Mouse (Mus musculus): ENCODE measurements around the gene Slc15a5.
A peak's percentile ranks its signal among the peaks of the same experiment; 100 is the strongest.

The Slc15a5 gene

GRCm38 (mm10) chr6:138055572-138055971 is 24.1 kb downstream of the Slc15a5 start:
- DNase-seq (ENCODE audit: low spot score in 2 of 2), result no peak

DNA sequence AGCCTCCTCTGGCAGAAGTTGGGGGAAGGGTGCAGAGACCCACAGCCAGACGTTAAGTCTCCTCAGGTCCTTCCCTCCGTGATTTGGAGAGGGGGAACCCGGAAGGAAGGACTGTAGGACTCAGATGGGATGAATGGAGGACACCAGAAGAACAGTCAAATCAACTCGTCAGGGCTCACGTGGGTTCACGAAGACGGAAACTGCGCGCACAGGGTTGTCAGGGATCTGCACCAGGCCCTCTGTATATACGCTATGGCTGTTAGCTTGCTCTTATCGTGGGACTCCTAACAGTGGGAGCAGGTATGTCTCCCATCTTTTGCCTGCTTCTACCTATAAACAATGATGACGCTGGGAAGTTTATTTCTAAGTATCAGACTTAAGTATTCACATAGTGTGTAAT is 24.8 kb downstream of the Slc15a5 start:
- no peak for DNase-seq (ENCODE audit: low spot score in 2 of 2)

DNA sequence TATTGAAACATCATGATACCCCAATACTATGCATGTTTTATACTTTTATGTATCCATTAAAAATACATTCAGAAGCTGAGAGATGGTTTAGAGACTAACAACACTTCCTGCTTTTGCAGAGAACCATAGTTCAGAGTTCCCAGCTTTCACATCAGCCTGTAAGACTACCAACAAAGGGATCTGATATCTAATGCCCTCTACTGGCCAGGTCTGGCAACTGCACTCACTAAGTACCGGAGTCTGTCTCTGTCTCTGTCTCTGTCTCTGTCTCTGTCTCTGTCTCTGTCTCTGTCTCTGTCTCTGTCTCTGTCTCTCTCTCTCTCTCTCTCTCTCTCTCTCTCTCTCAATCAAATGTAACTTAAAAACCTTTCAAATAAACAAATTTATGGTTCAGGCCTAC is 25.6 kb downstream of the Slc15a5 start:
- no peak for DNase-seq (ENCODE audit: low spot score in 2 of 2)

GRCm38 (mm10) chr6:138053686-138054085 is 26.0 kb downstream of the Slc15a5 start:
- no peak for DNase-seq (ENCODE audit: low spot score in 2 of 2)

DNA sequence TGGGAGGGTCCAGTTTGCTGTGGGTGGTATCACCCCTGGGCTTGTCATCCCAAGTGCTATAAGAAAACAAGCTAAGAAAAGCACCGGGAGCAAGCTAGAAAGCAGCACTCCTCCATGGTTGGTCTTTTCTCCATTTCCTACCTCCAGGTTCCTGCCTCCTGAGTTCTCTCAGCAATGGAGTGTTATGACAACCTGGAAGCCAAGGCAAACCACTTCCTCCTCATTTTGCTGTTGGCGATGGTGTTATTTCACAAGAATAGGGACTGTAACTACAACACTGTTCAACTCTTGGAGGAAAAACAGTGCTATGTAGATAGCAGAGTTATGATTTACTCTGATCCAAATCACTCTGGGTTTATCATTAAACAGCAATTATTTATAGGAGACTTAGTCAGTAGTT is 34.4 kb downstream of the Slc15a5 start:
- DNase-seq (ENCODE audit: low spot score in 2 of 2), result no peak

GRCm38 (mm10) chr6:138042891-138043290 is 36.8 kb downstream of the Slc15a5 start:
- no peak for DNase-seq (ENCODE audit: low spot score in 2 of 2)

GRCm38 (mm10) chr6:138041865-138042264 is 37.9 kb downstream of the Slc15a5 start:
- no peak for DNase-seq (ENCODE audit: low spot score in 2 of 2)

- DNase-seq (ENCODE audit: low spot score in 2 of 2), result no peak
Observed at GRCm38 (mm10) chr6:138037587-138037986, 42.1 kb downstream of the Slc15a5 start.

DNA sequence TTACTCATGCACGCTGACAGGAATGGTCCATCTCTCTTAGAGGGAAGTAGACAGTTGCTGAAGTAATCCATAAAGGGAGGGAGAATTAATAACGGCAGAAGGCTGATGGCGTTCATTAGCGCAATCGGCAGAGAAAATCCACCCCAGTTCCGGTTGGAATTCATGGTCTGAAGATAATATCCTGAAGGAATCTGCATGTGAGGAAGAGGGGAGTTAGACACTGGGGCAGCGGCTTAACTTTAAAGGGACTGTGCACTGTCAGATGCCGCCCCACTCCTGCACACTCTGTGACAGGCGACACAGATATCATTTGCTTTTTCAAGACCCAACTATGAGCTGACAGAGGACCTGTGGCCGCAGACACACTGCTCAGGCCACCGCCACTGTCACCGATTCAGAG is 42.8 kb downstream of the Slc15a5 start:
- DNase-seq (ENCODE audit: low spot score in 2 of 2), result peak in 1 of 2 experiments; percentile 51

DNA sequence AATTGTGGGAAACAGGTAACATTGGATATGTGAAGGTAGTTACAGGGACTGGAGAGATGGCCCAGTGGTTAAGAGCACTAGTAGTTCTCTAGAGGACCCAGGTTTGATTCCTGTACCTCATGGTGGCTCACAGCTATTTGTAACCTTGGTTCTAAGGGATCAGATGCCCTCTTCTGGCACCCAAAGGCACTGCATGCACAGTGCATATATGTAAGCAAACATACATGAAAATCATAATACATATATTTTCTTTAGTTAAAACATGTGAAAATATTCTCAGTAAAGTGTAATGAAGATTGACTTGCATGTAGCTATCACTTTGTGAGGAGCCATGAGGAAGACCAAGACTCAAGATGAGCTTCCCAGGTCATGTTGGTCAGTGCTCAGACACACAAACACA is 62.8 kb downstream of the Slc15a5 start:
- no peak for DNase-seq (ENCODE audit: low spot score in 2 of 2)

DNA sequence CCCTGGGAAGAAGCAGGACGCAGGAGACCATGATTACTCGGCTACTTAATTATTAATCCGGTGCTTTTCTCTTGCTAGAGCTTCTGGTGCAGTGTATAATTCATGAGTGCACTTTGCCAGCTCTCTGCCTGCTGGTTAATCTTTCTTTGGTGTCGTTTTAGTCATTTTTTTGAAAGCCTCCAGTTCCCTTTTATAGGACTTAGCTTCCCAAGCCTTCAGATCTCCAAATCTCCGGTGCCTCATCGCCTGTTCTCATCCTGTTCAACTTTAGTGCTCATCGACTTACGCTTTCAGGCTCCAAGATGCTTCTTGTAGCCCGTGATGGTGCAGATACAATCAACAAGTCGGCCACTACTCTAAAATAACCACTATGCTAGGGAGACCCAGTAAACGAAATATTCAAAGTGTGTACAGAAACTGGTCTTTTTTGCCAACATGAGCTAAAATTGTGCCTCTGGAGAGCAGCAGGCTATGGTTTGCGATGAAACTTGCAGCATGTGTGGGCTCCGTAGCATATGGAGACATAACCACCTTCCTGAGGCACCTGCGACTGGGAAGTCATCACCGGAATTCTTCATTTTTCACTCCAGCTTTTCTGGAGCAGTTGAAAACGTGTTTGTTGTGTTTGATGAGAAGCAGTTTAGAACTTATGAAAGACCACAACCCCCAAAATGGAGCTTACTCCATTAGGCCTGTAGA is 64.6 kb downstream of the Slc15a5 start:
- DNase-seq (ENCODE audit: low spot score in 2 of 2), result no peak

DNA sequence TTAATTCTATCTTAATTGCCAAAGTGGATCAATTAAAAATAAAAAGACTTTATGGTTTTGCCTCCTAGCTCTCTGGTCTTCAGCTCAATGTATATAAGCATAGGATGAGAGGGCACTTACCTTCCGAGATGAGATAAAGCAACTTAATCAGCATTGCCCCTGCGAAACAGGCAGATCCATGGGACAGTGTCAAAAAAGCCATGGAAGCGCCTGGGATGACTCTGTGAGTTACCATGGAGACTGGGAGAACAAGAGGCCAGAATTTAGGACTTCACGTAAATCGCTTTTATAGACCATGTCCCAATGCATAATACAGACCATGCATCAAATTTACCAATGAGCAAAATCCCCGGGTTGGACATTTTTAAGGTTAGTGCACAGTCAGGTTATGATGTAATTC is 67.8 kb downstream of the Slc15a5 start:
- DNase-seq (ENCODE audit: low spot score in 2 of 2), result no peak

- no peak for DNase-seq (ENCODE audit: low spot score in 2 of 2)
Observed at GRCm38 (mm10) chr6:138007705-138008104, 72.0 kb downstream of the Slc15a5 start.

GRCm38 (mm10) chr6:138006525-138007251 is 73.0 kb downstream of the Slc15a5 start:
- DNase-seq (ENCODE audit: low spot score in 2 of 2), result no peak

- DNase-seq (ENCODE audit: low spot score in 2 of 2), result no peak
Observed at GRCm38 (mm10) chr6:137989853-137990252, 89.9 kb downstream of the Slc15a5 start.

GRCm38 (mm10) chr6:137985169-137985568 is 94.5 kb downstream of the Slc15a5 start:
- no peak for DNase-seq (ENCODE audit: low spot score in 2 of 2)

- no peak for DNase-seq (ENCODE audit: low spot score in 2 of 2)
Observed at GRCm38 (mm10) chr6:137982195-137982737, 97.5 kb downstream of the Slc15a5 start.

DNA sequence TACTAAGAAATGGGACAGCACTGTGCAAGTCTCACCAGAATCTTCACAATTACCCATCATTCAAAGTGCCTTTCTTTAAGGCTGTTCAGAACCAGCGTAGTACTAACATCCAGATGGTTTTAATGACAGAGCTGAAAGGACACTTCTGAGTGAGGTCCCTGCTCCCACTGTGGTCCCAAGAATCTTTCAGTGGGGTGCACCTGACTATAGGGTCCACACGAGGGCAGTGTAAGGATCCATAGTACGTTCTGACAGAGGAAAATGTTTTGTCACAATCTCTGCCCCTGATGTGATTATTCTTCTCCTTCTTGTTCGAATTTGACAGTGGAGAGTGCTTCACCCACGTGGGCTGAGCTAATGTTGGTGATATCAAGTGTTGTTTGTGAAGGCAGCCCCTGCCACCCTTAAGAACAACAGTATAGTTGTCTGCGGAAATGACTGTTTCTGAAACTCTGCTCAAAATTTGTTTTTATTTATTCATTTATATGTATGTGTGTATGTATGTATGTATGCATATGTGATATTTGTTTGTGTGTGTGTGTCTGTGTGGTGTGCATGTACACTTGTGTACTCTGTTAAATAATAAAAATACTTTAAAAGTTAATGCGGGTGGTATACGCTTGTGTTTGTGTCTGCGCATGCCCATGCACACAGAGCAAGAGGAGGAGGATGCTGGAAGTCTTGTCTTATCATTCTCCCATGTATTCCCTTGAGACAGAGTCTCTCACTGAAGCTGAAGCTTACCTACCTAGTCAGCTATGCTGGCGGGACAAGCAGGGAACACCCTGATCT is 98.6 kb downstream of the Slc15a5 start:
- no peak for DNase-seq (ENCODE audit: low spot score in 2 of 2)

DNA sequence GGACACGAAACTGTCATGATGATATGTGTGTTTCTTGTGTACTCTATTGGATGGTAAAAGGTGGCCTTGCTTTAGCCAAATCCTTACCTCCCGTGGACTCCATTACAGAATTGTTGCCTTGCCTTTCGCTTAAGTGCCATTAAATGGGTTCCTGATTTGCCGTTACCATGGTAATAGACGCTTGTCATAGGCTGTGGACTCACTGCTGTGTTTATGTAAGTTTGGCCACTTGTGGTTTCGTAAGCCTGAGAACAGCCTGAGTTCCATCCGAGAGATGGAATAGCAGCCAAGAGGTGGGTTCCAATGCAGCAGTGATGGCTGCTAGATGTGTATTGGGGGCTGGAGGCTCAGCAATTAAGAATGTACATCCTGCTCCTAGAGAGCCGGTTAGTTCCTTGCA is 99.3 kb downstream of the Slc15a5 start:
- DNase-seq (ENCODE audit: low spot score in 2 of 2), result no peak

GRCm38 (mm10) chr6:137979802-137980201 is 99.9 kb downstream of the Slc15a5 start:
- no peak for DNase-seq (ENCODE audit: low spot score in 2 of 2)

DNA sequence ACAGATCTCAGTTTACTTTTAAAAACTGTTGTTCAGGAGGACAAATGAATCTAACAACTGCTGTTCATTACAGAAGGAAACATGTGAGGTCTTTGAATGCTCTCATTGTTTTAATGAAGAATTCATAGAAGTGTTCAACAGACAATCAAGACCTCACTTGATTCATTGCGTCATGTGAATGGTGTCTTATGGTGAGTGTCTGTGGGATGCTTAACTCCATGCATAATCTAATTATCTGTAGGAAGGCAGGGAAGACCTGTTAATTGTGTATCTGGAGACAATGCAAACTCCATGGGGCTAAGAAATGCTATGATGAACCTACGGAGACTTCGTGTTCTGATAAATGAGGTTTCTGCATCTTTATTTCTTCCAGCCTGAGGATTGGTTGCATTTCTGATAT is 103.7 kb downstream of the Slc15a5 start:
- no peak for DNase-seq (ENCODE audit: low spot score in 2 of 2)

- DNase-seq (ENCODE audit: low spot score in 2 of 2), result no peak
Observed at GRCm38 (mm10) chr6:137963703-137964102, 116.0 kb downstream of the Slc15a5 start.

All from urinary bladder, postnatal 4 days (tissue).